Mouse (Mus musculus): ENCODE results near the gene Ndufc1.
"Not testable (repeated sequence)": the region's sequence is repeated elsewhere in the genome, so short reads cannot be mapped to it uniquely, and the experiment has no call there.

The Ndufc1 gene

DNA sequence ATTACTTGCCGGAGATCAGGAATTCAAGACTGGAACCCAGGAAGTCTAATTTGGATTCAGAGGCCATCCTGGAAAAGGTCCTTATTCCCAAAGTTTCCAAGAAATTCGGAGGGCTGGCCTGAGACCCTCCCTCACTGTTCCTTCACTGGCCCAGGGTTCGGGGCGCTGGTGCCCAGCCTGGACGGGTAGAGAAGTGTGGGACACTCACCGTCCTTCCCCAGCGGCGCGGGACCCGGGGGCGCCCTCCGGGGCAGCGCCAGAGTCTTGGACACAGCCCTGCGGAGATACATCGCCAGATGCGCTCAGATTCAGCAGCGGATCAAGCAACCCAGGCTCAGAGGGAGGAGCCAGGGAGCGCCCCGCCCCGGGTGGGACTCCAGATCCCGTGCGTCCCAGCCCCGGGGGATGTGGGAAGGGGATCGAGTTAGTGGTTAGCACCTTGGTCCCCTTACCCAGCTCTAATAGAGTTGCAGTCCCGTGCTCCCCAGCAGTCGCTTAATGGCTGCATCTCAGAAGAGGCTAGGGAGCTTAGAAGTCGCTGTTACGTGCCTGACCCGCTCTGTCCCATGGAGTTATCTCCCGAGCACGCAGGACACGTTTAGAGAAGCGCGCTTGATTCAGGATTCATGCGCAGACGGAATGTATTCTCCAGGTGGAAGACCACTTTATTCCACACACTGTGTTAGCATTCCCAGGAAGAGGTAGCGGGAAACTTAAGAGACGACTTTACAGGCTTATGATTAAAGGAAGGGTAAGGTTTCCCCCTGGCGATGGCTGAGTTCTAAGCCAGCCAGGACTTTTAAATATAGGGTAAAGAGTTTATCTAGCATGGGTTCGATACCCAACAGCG is 12.3 kb downstream of the Ndufc1 start, which contains the start of gene Mgarp:
Mgarp (minus strand) TSS at position 520 of the 850 bp plus-strand sequence.
- DNase-seq (ENCODE audit: low spot score in 2 of 2), result peak in 1 of 2 experiments; percentile 34

GRCm38 (mm10) chr3:51395461-51396145 is 13.2 kb downstream of the Ndufc1 start:
- no peak for DNase-seq (ENCODE audit: low spot score in 2 of 2)

DNA sequence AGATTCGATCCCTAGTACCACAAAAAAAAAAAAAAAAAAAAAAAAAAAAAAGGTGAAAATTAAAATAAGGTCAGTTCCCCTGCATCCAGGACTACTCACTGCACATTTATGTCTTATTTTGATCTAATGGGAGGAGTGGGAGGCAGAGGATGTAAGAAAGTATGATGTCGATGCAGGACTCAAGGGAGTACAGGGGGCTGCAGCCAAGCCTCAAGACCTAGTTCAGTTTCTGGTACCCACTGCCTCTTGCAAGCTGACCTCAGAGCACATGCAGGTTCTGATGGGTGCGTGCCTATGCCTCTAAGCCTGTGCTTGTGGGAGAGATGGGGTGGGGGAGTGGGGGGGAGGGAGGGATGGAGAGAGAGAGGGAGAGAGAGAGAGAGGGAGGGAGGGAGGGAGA is 13.9 kb downstream of the Ndufc1 start:
- DNase-seq (ENCODE audit: low spot score in 2 of 2), result no peak

GRCm38 (mm10) chr3:51393651-51394050 is 15.1 kb downstream of the Ndufc1 start:
- DNase-seq (ENCODE audit: low spot score in 2 of 2), result no peak

DNA sequence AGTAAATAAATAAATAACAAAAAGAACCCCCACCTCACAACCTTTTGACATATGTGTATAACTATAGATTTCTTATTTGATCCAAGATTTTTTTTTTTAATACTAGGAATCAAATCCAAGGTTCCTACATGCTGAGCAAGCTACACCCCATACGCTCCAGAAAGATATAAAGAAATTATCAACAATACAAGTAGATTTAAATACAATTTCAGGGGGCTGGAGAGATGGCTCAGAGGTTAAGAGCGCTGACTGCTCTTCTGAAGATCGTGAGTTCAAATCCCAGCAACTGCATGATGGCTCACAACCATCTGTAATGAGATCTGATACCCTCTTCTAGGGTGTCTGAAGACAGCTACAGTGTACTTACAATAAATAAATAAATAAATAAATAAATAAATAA is 15.8 kb downstream of the Ndufc1 start:
- not testable (repeated sequence) for DNase-seq (ENCODE audit: low spot score in 2 of 2)

DNA sequence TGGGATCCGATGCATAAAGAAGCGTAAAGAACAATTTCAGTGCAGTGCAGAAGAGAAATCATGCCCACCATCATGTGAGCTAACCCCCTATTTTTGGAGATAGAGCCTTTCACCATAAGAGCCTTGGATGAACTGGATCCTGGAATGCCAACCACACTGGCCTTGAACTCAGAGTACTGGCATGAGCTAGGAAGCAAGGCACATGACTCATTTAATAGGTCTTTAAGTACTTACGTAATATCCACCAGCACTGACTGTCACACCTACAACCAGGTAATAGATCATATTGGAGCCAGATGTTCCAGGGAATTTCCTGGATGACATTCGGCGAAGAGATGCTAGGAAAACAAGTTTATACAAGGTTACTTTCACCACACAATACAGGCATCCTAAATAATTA is 17.2 kb downstream of the Ndufc1 start:
- no peak for DNase-seq (ENCODE audit: low spot score in 2 of 2)

DNA sequence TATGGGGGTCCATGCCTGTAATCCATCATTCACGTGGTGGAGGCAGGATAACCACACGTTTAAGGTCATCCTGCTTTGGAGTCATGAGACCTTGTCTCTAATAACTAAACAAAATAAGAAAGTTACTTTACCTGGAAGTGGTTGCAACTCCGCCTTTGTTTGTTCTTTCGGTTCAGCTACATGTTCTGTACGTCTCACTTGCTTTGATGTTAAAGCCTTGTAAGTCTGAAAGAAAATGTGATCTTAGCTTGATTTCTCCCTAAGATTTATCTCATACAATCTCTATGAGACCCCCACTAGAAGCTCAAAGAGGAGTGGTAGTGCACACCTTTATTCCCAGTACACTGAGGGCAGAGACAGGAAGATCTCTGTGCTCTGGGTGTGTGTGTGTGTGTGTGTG is 17.7 kb downstream of the Ndufc1 start:
- no peak for DNase-seq (ENCODE audit: low spot score in 2 of 2)

DNA sequence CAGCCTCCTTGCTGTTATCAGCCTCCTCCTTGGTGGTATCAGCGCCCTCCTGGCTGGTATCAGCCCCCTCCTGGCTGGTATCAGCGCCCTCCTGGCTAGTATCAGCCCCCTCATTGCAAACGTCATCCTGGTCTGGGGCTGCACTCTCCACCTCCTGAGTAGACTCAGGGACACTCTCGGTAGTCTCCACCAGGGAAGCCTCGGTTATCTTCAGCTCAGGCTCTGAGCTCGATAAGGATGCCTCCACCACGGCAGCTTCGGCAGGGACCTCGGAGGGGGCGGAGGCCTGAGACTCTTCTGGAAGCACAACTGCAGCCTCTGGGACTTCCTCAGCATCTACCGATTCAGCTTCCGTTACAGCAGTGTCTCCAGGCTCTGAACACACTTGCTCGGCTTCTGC is 19.9 kb downstream of the Ndufc1 start:
- no peak for DNase-seq (ENCODE audit: low spot score in 2 of 2)

DNA sequence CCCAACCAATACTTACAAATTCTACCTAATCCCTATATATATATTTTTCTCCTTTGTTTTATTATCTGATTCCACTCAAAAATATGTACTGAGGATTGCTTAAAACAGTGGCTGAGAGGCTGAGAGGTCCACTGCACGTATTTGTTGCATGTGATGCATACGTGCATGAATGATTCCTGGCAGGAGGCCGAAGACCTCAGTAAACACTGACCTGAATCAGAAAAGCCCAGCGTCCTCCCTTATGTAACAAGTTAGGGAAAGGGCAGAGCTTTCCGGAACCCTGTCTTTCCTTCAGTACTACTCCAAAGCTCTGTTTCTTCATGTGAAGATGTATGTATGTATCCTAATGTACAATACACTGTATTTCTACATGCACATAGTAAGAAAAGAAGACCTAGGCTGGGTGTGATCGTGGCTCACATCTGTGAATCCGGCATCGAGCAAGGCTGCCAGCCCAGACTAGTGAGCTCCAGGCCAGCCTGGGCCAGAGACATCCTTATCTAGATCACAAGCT is 20.9 kb downstream of the Ndufc1 start:
- DNase-seq (ENCODE audit: low spot score in 2 of 2), result no peak

- no peak for DNase-seq (ENCODE audit: low spot score in 2 of 2)
Observed at GRCm38 (mm10) chr3:51387134-51387451, 21.7 kb downstream of the Ndufc1 start.

DNA sequence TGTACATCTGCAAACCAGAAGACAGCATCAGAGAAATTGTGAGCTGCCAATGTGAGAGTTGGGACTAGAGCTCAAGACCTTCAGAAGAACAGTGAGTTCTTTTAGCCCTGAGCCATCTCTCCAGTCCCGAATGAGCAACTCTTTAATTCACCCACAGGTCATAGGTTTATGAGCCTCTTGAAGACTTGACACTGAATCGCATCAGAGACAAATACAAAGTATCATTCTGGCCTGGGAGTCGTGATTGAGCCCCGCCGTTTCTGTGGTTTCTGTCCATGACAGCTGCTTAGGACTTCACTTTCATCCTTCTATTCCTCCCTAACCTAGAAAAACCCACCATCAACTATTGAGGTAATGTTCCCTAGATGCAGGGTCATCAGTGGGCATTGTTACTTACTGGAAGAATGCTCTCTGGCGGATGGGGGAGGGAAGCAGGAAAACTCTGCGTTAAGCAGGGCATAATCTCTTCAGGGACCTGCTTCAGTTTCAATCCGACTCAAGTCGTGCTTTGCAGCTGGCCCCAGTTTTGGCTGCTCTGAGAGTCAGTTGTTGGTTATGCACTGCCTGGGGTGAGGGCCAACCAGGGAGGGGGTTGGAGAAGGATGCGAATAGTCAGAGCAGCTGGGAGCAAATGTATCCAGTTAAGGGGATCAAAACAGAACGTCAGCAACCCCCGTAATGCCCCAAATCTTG is 22.2 kb downstream of the Ndufc1 start:
- DNase-seq (ENCODE audit: low spot score in 2 of 2), result no peak

GRCm38 (mm10) chr3:51383409-51383808 is 25.4 kb downstream of the Ndufc1 start:
- peak in 1 of 2 experiments; percentile 40 for DNase-seq (ENCODE audit: low spot score in 2 of 2)

GRCm38 (mm10) chr3:51380660-51381014 is 28.2 kb downstream of the Ndufc1 start:
- DNase-seq (ENCODE audit: low spot score in 2 of 2), result no peak

DNA sequence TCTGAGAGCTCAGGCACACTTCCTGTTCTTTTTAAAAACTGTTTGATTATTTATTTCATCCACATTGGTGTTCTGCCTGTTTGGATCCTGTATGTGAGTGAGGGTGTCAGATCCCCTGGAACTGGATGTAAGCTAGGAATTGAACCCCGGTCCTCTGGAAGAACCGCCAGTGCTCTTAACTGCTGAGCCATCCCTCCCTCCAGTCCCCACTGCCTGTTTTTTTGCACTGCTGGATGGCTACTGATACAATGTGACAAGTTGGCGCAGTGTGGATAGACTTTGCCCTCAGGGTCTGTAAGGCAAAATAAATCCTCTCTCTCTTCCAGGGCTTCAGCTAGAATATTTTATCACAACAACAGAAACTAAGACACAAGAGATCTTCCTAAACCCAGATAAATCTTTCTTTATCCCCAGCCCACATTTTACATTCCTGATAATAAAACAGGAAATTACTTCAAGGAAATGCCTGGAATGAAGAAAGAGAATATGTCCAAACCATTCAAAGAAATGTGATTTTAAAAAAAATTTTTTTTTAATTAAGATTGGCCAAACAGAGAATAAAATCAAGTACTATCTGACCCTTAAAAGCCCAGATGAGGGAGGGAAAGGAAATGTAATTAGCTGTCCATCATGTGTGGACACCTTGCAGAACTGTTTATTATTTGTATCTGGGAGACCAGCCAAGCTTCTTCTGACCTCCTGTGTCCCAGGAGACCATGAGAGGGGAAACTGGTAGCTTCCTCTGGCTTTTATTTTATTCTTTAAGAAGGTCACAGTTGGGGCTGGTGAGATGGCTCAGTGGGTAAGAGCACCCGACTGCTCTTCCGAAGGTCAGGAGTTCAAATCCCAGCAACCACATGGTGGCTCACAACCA is 28.8 kb downstream of the Ndufc1 start:
- DNase-seq (ENCODE audit: low spot score in 2 of 2), result no peak

- DNase-seq (ENCODE audit: low spot score in 2 of 2), result no peak
Observed at GRCm38 (mm10) chr3:51378665-51378946, 30.2 kb downstream of the Ndufc1 start.

DNA sequence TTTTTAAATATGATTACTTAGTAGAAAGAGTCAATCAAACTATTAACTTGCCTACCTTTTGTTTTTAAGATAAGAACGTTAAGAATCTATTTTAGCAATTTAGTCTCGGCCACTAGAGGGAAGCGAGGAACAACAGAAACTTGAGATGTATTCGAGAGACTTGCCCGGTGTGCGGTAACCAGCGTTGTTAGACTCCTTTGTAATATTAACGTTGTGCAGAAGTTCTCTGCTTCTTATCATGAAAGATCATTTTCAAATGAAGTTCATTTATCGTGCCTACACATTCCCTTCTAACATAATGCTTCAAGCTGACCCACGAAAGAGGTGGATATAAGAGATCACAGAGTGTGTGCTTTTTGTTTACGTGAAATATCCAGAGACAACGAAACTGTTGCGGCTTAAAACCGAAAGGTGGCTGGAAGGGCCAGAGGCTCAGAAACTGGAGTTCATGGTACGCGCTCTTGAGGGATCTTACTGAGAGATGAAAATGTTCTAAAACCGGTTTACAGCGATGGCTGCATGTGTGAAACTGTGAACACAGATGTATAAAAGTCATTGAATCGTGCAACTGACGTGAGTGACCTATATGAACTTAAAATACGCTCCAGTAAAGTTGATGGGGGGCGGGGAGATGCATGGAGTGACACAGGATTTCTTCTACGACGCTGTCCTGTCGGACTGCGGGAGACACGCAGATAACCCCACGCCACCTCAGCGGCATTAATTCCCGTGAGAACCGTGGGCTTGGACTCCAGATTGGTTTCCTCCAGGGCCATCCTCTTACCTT is 30.7 kb downstream of the Ndufc1 start:
- no peak for DNase-seq (ENCODE audit: low spot score in 2 of 2)

DNA sequence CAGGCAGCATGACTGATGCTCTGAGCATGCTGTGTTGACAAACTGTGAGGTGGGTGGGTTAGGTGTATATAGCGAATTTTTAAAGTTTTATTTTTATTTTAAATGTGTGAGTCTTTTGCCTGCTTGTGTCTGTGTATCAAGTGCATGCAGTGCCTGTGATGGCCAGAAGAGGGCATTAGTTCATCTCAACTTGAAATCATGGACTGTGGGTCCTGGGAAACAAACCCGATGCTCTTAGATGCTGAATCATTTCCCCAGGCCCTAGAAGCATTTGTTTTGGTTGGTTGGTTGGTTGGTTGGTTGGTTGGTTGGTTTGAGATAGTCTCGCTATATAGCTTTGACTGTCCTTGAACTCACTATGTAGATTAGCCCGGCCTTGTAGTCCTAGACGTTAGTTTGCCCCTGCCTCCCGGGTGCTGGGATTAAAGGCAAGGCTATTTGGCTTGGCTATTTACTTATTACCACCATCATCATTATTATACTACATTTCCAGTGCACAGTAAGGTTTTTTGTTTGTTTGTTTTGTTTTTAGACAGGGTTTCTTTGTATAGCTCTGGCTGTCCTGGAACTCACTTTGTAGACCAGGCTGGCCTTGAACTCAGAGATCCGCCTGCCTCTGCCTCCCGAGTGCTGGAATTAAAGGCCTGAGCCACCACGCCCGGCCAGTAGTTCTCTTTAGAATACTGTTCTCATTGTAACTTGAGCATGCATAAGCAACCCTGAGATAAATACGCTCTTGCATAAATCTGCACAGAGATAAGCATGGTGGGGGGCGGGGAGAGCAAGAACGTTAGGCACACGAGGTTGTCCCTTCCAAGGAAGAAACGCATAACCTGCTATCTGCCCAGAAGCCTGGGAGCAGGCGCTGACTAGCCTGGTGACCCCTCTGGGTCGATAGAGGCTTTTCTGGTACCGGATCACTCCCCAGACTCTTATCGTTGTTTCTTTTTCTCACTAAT is 33.2 kb downstream of the Ndufc1 start:
- DNase-seq (ENCODE audit: low spot score in 2 of 2), result peak in 1 of 2 experiments; percentile 61

GRCm38 (mm10) chr3:51373544-51373943 is 35.2 kb downstream of the Ndufc1 start:
- no peak for DNase-seq (ENCODE audit: low spot score in 2 of 2)

GRCm38 (mm10) chr3:51372883-51373282 is 35.9 kb downstream of the Ndufc1 start:
- no peak for DNase-seq (ENCODE audit: low spot score in 2 of 2)

DNA sequence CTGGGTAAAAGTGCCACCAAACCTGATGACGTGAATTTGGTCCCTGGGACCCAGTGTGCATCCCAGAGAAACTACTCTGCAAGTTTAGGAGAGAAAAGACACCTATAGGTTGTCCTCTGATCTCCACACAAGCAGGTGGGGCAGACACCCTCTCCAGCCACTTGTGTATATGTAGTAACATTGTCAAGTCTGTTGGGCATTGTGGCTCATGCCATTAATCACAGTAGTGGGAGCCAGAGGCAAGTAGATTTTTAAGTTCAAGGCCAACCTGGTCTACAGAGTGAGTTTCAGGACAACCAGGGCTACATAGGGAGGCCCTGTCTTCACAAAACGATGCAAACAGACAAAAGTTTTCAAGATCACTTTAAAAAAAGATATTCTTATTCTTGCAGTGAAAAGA is 37.0 kb downstream of the Ndufc1 start:
- DNase-seq (ENCODE audit: low spot score in 2 of 2), result no peak
